Mouse (Mus musculus): ENCODE measurements around the gene Tmc8. TPM values are rescaled to one million over a fixed set of nuclear protein-coding genes. Genes with fewer than 3 reads are reported as not detected.
A peak's percentile ranks its signal among the peaks of the same experiment; 100 is the strongest.
"Not testable (repeated sequence)": the region's sequence is repeated elsewhere in the genome, so short reads cannot be mapped to it uniquely, and the experiment has no call there.

Tmc8 gene
- polyA plus RNA-seq, 1 experiment from 2014 or later = 10.0 TPM

GRCm38 (mm10) chr11:117810401-117811046 is 28.6 kb downstream of the Tmc8 start:
- TF ChIP-seq CTCF (IDR thresholded peaks at IDR 0.05; ENCODE audit: low read depth) = peak; percentile 71
- TF ChIP-seq EP300 (optimal IDR thresholded peaks at IDR 0.05) = no peak
- peak overlapping the region; percentile 95 for H3K27ac ChIP-seq (replicated peaks)
- H3K4me3 ChIP-seq (ENCODE audit: low read depth, low read length) = peak overlapping the region; percentile 92
- H3K4me1 ChIP-seq (replicated peaks; ENCODE audit: control insufficient read depth, insufficient read depth) = 0 out of 2 replicates have a peak, but pooled peaks cover 3% of the 10 kb centered on the region
- peak overlapping the region; percentile 90 for H3K9ac ChIP-seq (ENCODE audit: low read length)
- under 1% methylated on average over 21 of the region's 21 CpGs for WGBS
- H3K9me3 ChIP-seq (ENCODE audit: control insufficient read depth, low read length) = no peaks in the 10 kb centered on the region
- peak overlapping the region; percentile 95 for H3K4me2 ChIP-seq (replicated peaks; ENCODE audit: low read depth)
- 0 out of 2 replicates have a peak, but pooled peaks cover 6% of the 10 kb centered on the region for H3K36me3 ChIP-seq (ENCODE audit: control insufficient read depth, insufficient read depth, low read length)
- ATAC-seq (ENCODE audit: low FRiP score, low TSS enrichment) (peak; percentile 92), DNase-seq (ENCODE audit: low spot score) (peak; percentile 98)
- no peaks in the 10 kb centered on the region for H3K27me3 ChIP-seq (ENCODE audit: control insufficient read depth, insufficient read depth, low read length)

- no peak overlapping the region for H3K9ac ChIP-seq (ENCODE audit: low read length)
- TF ChIP-seq CTCF (IDR thresholded peaks at IDR 0.05; ENCODE audit: low read depth) (no peak), EP300 (optimal IDR thresholded peaks at IDR 0.05) (no peak)
- no peak overlapping the region for H3K27ac ChIP-seq (replicated peaks)
- no peak for ATAC-seq (ENCODE audit: low FRiP score, low TSS enrichment)
- no peak overlapping the region for H3K4me3 ChIP-seq (ENCODE audit: low read depth, low read length)
- 54% methylated on average over 5 of the region's 5 CpGs for WGBS
- no peak for DNase-seq (ENCODE audit: low spot score)
- no peak overlapping the region for H3K4me2 ChIP-seq (replicated peaks; ENCODE audit: low read depth)
- no peaks in the 10 kb centered on the region for H3K27me3 ChIP-seq (ENCODE audit: control insufficient read depth, insufficient read depth, low read length)
- 0 out of 2 replicates have a peak, but pooled peaks cover 3% of the 10 kb centered on the region for H3K4me1 ChIP-seq (replicated peaks; ENCODE audit: control insufficient read depth, insufficient read depth)
- H3K36me3 ChIP-seq (ENCODE audit: control insufficient read depth, insufficient read depth, low read length) = peaks cover 7% of the 10 kb centered on the region; the same call in 1 of the 2 replicates
- no peaks in the 10 kb centered on the region for H3K9me3 ChIP-seq (ENCODE audit: control insufficient read depth, low read length)
Measured at GRCm38 (mm10) chr11:117813867-117814266, 32.0 kb downstream of the Tmc8 start.

GRCm38 (mm10) chr11:117814704-117815366 is 33.0 kb downstream of the Tmc8 start:
- no peak for DNase-seq (ENCODE audit: low spot score)
- Histone ChIP-seq H3K4me3 (ENCODE audit: low read depth, low read length) (no peak overlapping the region), H3K9me3 (ENCODE audit: control insufficient read depth, low read length) (no peaks in the 10 kb centered on the region), H3K27ac (replicated peaks) (no peak overlapping the region), H3K36me3 (ENCODE audit: control insufficient read depth, insufficient read depth, low read length) (peaks cover 9% of the 10 kb centered on the region; the same call in 1 of the 2 replicates), H3K4me1 (replicated peaks; ENCODE audit: control insufficient read depth, insufficient read depth) (0 out of 2 replicates have a peak, but pooled peaks cover 3% of the 10 kb centered on the region), H3K27me3 (ENCODE audit: control insufficient read depth, insufficient read depth, low read length) (no peaks in the 10 kb centered on the region), H3K9ac (ENCODE audit: low read length) (no peak overlapping the region), H3K4me2 (replicated peaks; ENCODE audit: low read depth) (no peak overlapping the region)
- TF ChIP-seq EP300 (optimal IDR thresholded peaks at IDR 0.05) = no peak
- no peak for TF ChIP-seq CTCF (IDR thresholded peaks at IDR 0.05; ENCODE audit: low read depth)
- no peak for ATAC-seq (ENCODE audit: low FRiP score, low TSS enrichment)
- WGBS = 79% methylated on average over 6 of the region's 6 CpGs

- WGBS = 66% methylated on average over 9 of the region's 9 CpGs
- not testable (repeated sequence) for H3K4me1 ChIP-seq (replicated peaks; ENCODE audit: control insufficient read depth, insufficient read depth); H3K4me3 ChIP-seq (ENCODE audit: low read depth, low read length); H3K27me3 ChIP-seq (ENCODE audit: control insufficient read depth, insufficient read depth, low read length); H3K36me3 ChIP-seq (ENCODE audit: control insufficient read depth, insufficient read depth, low read length); H3K9me3 ChIP-seq (ENCODE audit: control insufficient read depth, low read length); DNase-seq (ENCODE audit: low spot score); ATAC-seq (ENCODE audit: low FRiP score, low TSS enrichment); H3K4me2 ChIP-seq (replicated peaks; ENCODE audit: low read depth); H3K9ac ChIP-seq (ENCODE audit: low read length)
- peak overlapping the region; percentile 13; the same call in 1 of the 2 replicates for H3K27ac ChIP-seq (replicated peaks)
Measured at GRCm38 (mm10) chr11:117815850-117816249, 34.0 kb downstream of the Tmc8 start.

- WGBS = 76% methylated on average over 13 of the region's 13 CpGs
- no peak for TF ChIP-seq EP300 (optimal IDR thresholded peaks at IDR 0.05)
- TF ChIP-seq CTCF (IDR thresholded peaks at IDR 0.05; ENCODE audit: low read depth) = no peak
- H3K9ac ChIP-seq (ENCODE audit: low read length) = no peak overlapping the region
- no peaks in the 10 kb centered on the region for H3K9me3 ChIP-seq (ENCODE audit: control insufficient read depth, low read length)
- ATAC-seq (ENCODE audit: low FRiP score, low TSS enrichment) (peak; percentile 11; the same call in 1 of the 2 replicates), DNase-seq (ENCODE audit: low spot score) (no peak)
- no peaks in the 10 kb centered on the region for H3K4me1 ChIP-seq (replicated peaks; ENCODE audit: control insufficient read depth, insufficient read depth)
- no peak overlapping the region for H3K4me3 ChIP-seq (ENCODE audit: low read depth, low read length)
- H3K27ac ChIP-seq (replicated peaks) = no peak overlapping the region
- H3K27me3 ChIP-seq (ENCODE audit: control insufficient read depth, insufficient read depth, low read length) = no peaks in the 10 kb centered on the region
- no peak overlapping the region for H3K4me2 ChIP-seq (replicated peaks; ENCODE audit: low read depth)
- peaks cover 9% of the 10 kb centered on the region; the same call in 1 of the 2 replicates for H3K36me3 ChIP-seq (ENCODE audit: control insufficient read depth, insufficient read depth, low read length)
Measured at GRCm38 (mm10) chr11:117816389-117816996, 34.6 kb downstream of the Tmc8 start.
